Mouse (Mus musculus) kidney, postnatal 0 days (tissue): ENCODE measurements around the gene Tarbp2. TPM values are rescaled to one million over a fixed set of nuclear protein-coding genes. Genes with fewer than 3 reads are reported as not detected.

ENCODE experiments used
- ATAC-seq: fragments of 200-750 bp; cut with Nextera tagmentation; replicated peaks from 2 replicates; pipeline ENCODE4 v1.8.0; 2017; ENCODE audit warnings: low read depth, moderate number of reproducible peaks, moderate TSS enrichment, moderate library complexity; ENCODE audit not compliant: low FRiP score
- DNase-seq: peaks from one replicate; pipeline ENCODE4 v3.0.0-alpha.2; 2016; ENCODE audit warnings: low spot score
- H3K27ac ChIP-seq: fragments of 300-500 bp; sonication (generic); 2 replicates; pipeline ENCODE4 v1.5.1; 2014; ENCODE audit warnings: mild to moderate bottlenecking
- H3K27me3 ChIP-seq: fragments of 300-500 bp; sonication (generic); 2 replicates; pipeline ENCODE4 v1.6.1; 2014; ENCODE audit warnings: low read length, mixed read lengths; ENCODE audit not compliant: insufficient read depth
- H3K36me3 ChIP-seq: fragments of 300-500 bp; sonication (generic); 2 replicates; pipeline ENCODE4 v1.6.1; 2014; ENCODE audit warnings: low read length, mixed read lengths; ENCODE audit not compliant: insufficient read depth
- H3K4me1 ChIP-seq: fragments of 300-500 bp; sonication (generic); replicated peaks from 2 replicates; pipeline ENCODE4 v1.6.1; 2014; ENCODE audit warnings: antibody characterized with exemption, low read length, mixed read lengths; ENCODE audit not compliant: insufficient read depth
- H3K4me2 ChIP-seq: fragments of 300-500 bp; sonication (generic); 2 replicates; pipeline ENCODE4 v1.6.1; 2014; ENCODE audit warnings: mild to moderate bottlenecking, low read length, moderate library complexity, mixed read lengths
- H3K4me3 ChIP-seq: fragments of 300-500 bp; sonication (generic); replicated peaks from 2 replicates; pipeline ENCODE4 v1.5.1; 2014; ENCODE audit warnings: low read depth, low read length
- H3K9ac ChIP-seq: fragments of 300-500 bp; sonication (generic); 2 replicates; pipeline ENCODE4 v1.6.1; 2014; ENCODE audit warnings: low read depth, low read length
- H3K9me3 ChIP-seq: fragments of 300-500 bp; sonication (generic); replicated peaks from 2 replicates; pipeline ENCODE4 v1.6.1; 2016; ENCODE audit warnings: low read length, inconsistent platforms, mixed read lengths
- CTCF ChIP-seq: IDR thresholded peaks from 2 replicates; pipeline ENCODE4 v1.5.1; 2016; ENCODE audit warnings: antibody characterized with exemption, low read depth, mild to moderate bottlenecking, moderate library complexity
- WGBS: fragments of 180-500 bp; shearing (Covaris S2); extraction: QIAGEN DNeasy Blood & Tissue Kit; methylation state at CpG from one replicate; pipeline ENCODE4 v1.1.7; 2014; 5-methylcytosine and 5-hydroxymethylcytosine counted together
- polyA plus RNA-seq: library from polyadenylated mRNA; unstranded; fragments of >200 nt; fragmentation: Nextera tagmentation; extraction: Ambion mirVana; gene quantifications from 2 replicates; pipeline ENCODE4 v1.2.1, GENCODE M21; 2015

Tarbp2 gene
- polyA plus RNA-seq, 1 experiment from 2014 or later, result 57.2 TPM

DNA sequence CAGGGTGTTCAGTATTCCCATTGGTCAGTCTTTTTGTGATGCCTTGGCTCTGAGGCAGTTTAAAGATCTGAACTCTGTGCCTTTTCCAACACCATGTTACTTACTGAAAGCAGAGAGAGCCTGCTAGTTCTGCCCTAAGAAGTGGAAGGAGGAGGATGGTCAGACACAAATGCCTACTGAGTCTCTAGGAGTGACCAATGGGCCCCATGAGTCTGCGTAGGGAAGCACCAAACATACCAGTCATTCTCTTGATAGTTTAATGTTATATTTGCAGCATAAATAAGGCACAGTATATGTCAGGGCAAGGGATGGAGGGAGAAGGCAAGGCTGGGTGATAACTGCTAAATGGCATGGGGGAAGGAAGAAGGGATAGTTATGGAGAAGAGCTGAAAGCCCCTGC lies 10.4 kb downstream of the Tarbp2 start:
- Histone ChIP-seq H3K36me3 (peaks cover 45% of the 10 kb centered on the region), H3K27me3 (no peaks in the 10 kb centered on the region), H3K4me2 (no peak overlapping the region), H3K9ac (no peak overlapping the region), H3K27ac (no peak overlapping the region), H3K9me3 (no peaks in the 10 kb centered on the region), H3K4me3 (no peak overlapping the region), H3K4me1 (no peaks in the 10 kb centered on the region)
- DNase-seq (no peak), ATAC-seq (no peak)
- 100% methylated on average over 1 of the region's 1 CpGs for WGBS
- no peak for TF ChIP-seq CTCF

- 79% methylated on average over 4 of the region's 4 CpGs for WGBS
- TF ChIP-seq CTCF, result no peak
- H3K4me2 ChIP-seq, result no peak overlapping the region
- no peak overlapping the region for H3K9ac ChIP-seq
- no peak overlapping the region for H3K27ac ChIP-seq
- H3K27me3 ChIP-seq, result no peaks in the 10 kb centered on the region
- no peaks in the 10 kb centered on the region for H3K9me3 ChIP-seq
- DNase-seq (no peak), ATAC-seq (no peak)
- H3K4me3 ChIP-seq, result no peak overlapping the region
- H3K4me1 ChIP-seq, result no peaks in the 10 kb centered on the region
- H3K36me3 ChIP-seq, result peaks cover 53% of the 10 kb centered on the region
Measured at GRCm38 (mm10) chr15:102530566-102530965, 12.6 kb downstream of the Tarbp2 start.

- no peak for TF ChIP-seq CTCF
- no peaks in the 10 kb centered on the region for H3K9me3 ChIP-seq
- H3K4me1 ChIP-seq, result no peaks in the 10 kb centered on the region
- no peak overlapping the region for H3K4me2 ChIP-seq
- H3K9ac ChIP-seq, result no peak overlapping the region
- no peak overlapping the region for H3K4me3 ChIP-seq
- WGBS, result 59% methylated on average over 4 of the region's 4 CpGs
- no peak overlapping the region for H3K27ac ChIP-seq
- DNase-seq, result no peak
- no peaks in the 10 kb centered on the region for H3K27me3 ChIP-seq
- no peak for ATAC-seq
- H3K36me3 ChIP-seq, result peaks cover 62% of the 10 kb centered on the region
Measured at GRCm38 (mm10) chr15:102531586-102531985, 13.6 kb downstream of the Tarbp2 start.

GRCm38 (mm10) chr15:102532106-102532900 lies 14.3 kb downstream of the Tarbp2 start:
- Histone ChIP-seq H3K9ac (no peak overlapping the region), H3K36me3 (peaks cover 67% of the 10 kb centered on the region), H3K4me1 (no peaks in the 10 kb centered on the region), H3K9me3 (no peaks in the 10 kb centered on the region), H3K4me2 (no peak overlapping the region), H3K27me3 (no peaks in the 10 kb centered on the region), H3K27ac (no peak overlapping the region), H3K4me3 (no peak overlapping the region)
- DNase-seq, result no peak
- no peak for TF ChIP-seq CTCF
- WGBS, result 92% methylated on average over 3 of the region's 3 CpGs
- no peak for ATAC-seq

GRCm38 (mm10) chr15:102533926-102534325 lies 15.9 kb downstream of the Tarbp2 start:
- Histone ChIP-seq H3K36me3 (peaks cover 70% of the 10 kb centered on the region), H3K9me3 (no peaks in the 10 kb centered on the region), H3K4me2 (no peak overlapping the region), H3K4me1 (no peaks in the 10 kb centered on the region), H3K27ac (no peak overlapping the region), H3K9ac (no peak overlapping the region), H3K4me3 (no peak overlapping the region), H3K27me3 (no peaks in the 10 kb centered on the region)
- 90% methylated on average over 7 of the region's 7 CpGs for WGBS
- no peak for TF ChIP-seq CTCF
- ATAC-seq (no peak), DNase-seq (no peak)

DNA sequence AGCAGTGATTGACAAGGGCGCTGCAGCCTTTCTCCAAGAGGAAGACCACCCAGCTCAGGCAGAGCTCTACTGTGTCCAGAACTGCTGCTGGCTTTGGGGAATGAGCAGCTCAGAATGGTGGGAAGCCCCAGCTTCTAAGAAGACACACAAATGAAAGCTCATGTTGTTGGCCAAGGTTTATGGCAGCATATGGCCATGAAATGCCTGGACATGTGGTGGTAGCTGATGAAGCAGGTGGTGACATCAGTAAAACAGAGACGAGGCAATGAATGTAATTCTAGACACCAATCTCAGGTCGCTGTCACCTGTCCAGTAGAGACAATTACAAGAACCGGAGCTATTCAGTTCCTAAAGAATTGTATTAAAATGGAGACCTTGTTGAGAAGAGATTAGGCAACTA lies 26.8 kb downstream of the Tarbp2 start:
- no peak for TF ChIP-seq CTCF
- 90% methylated on average over 4 of the region's 4 CpGs for WGBS
- H3K4me2 ChIP-seq, result no peak overlapping the region
- no peaks in the 10 kb centered on the region for H3K9me3 ChIP-seq
- H3K4me3 ChIP-seq, result no peak overlapping the region
- DNase-seq (no peak), ATAC-seq (no peak)
- no peaks in the 10 kb centered on the region for H3K4me1 ChIP-seq
- no peak overlapping the region for H3K9ac ChIP-seq
- peaks cover 39% of the 10 kb centered on the region for H3K36me3 ChIP-seq
- no peaks in the 10 kb centered on the region for H3K27me3 ChIP-seq
- H3K27ac ChIP-seq, result no peak overlapping the region
